Mouse (Mus musculus): ENCODE data around the gene Nutm1. TPM values are rescaled to one million over a fixed set of nuclear protein-coding genes. Genes with fewer than 3 reads are reported as not detected.

Nutm1 gene
- total RNA-seq, 2 experiments from 2014 or later = not detected

GRCm38 (mm10) chr2:112210142-112210541 is 48.9 kb downstream of the Nutm1 start:
- peak; percentile 86 for DNase-seq
- intact Hi-C loops (cut with DNase I) = no loop called here

GRCm38 (mm10) chr2:112203056-112203455 is 56.0 kb downstream of the Nutm1 start:
- no peak for DNase-seq
- intact Hi-C loops (cut with DNase I) = no loop called here

Other genes starting within 250 kb of the Nutm1 start
- not detected for gene Olfr1310, start 246.6 kb downstream of the Nutm1 start, total RNA-seq (2021)
- gene Olfr1311, start 234.9 kb downstream of the Nutm1 start, total RNA-seq (2021) = not detected
- gene Olfr1312, start 209.1 kb downstream of the Nutm1 start, total RNA-seq (2021) = not detected
- gene Olfr1313, start 181.4 kb downstream of the Nutm1 start, total RNA-seq (2021) = not detected
- gene Olfr1314, start 162.5 kb downstream of the Nutm1 start, total RNA-seq (2021) = not detected
- gene Olfr1315-ps1, start 143.9 kb downstream of the Nutm1 start, total RNA-seq (2021) = not detected
- not detected for gene Olfr1316, start 124.3 kb downstream of the Nutm1 start, total RNA-seq (2021)
- gene Olfr1317, start 119.0 kb downstream of the Nutm1 start, total RNA-seq (2021) = not detected
- not detected for gene Olfr1318, start 105.1 kb downstream of the Nutm1 start, total RNA-seq (2021)
- 10 to 100 TPM; 47.7 to 50.4 TPM for gene Lpcat4, start 19.8 kb downstream of the Nutm1 start, total RNA-seq (2021)
- 10 to 100 TPM; 72.4 to 79.6 TPM for gene Nop10, start 2.6 kb upstream of the Nutm1 start, total RNA-seq (2021)
- gene Slc12a6, start 6.5 kb upstream of the Nutm1 start, total RNA-seq (2021) = 10 to 100 TPM; 84.1 to 87.2 TPM
- under 1 TPM in 1 of 2 experiments, not detected in 1; 0.64 TPM for gene Gm21985, start 7.0 kb upstream of the Nutm1 start, total RNA-seq (2021)
- gene Emc4, start 108.7 kb upstream of the Nutm1 start, total RNA-seq (2021) = 100 to 1,000 TPM; 113 to 121 TPM
- gene Katnbl1, start 119.9 kb upstream of the Nutm1 start, total RNA-seq (2021) = 10 to 100 TPM; 21.0 to 22.4 TPM
- gene Emc7, start 195.7 kb upstream of the Nutm1 start, total RNA-seq (2021) = 10 to 100 TPM; 20.7 to 23.3 TPM
- gene Chrm5, start 221.5 kb upstream of the Nutm1 start, total RNA-seq (2021) = 1 to 10 TPM; 3.4 to 4.2 TPM
- 10 to 100 TPM in 1 of 2 experiments, 1 to 10 TPM in 1; 7.3 to 10.8 TPM for gene Aven, start 233.7 kb upstream of the Nutm1 start, total RNA-seq (2021)

Measured in left cerebral cortex, postnatal 4 days (tissue).